Mouse (Mus musculus) midbrain, embryonic 13.5 days (tissue): ENCODE results near the gene Ythdf2. TPM values are rescaled to one million over a fixed set of nuclear protein-coding genes. Genes with fewer than 3 reads are reported as not detected.

Experiments used
- ATAC-seq: fragments of 200-750 bp; cut with Nextera tagmentation; 2 replicates; pipeline ENCODE4 v1.8.0; 2017; ENCODE audit warnings: mild to moderate bottlenecking, moderate TSS enrichment, moderate library complexity
- H3K27ac ChIP-seq: fragments of 300-500 bp; sonication (generic); 2 replicates; pipeline ENCODE4 v1.5.1; 2015; ENCODE audit warnings: inconsistent platforms, mild to moderate bottlenecking, moderate library complexity
- H3K27me3 ChIP-seq: fragments of 300-500 bp; sonication (generic); 2 replicates; pipeline ENCODE4 v1.6.1; 2015; ENCODE audit warnings: mild to moderate bottlenecking, inconsistent platforms
- H3K36me3 ChIP-seq: fragments of 300-500 bp; sonication (generic); 2 replicates; pipeline ENCODE4 v1.6.1; 2015; ENCODE audit warnings: mild to moderate bottlenecking, inconsistent platforms
- H3K4me1 ChIP-seq: fragments of 300-500 bp; sonication (generic); replicated peaks from 2 replicates; pipeline ENCODE4 v1.6.1; 2015; ENCODE audit warnings: inconsistent platforms
- H3K4me2 ChIP-seq: fragments of 300-500 bp; sonication (generic); replicated peaks from 2 replicates; pipeline ENCODE4 v1.6.1; 2015; ENCODE audit warnings: moderate library complexity, mild to moderate bottlenecking, inconsistent platforms
- H3K4me3 ChIP-seq: fragments of 300-500 bp; sonication (generic); replicated peaks from 2 replicates; pipeline ENCODE4 v1.5.1; 2015; ENCODE audit warnings: mild to moderate bottlenecking, inconsistent platforms
- H3K9ac ChIP-seq: fragments of 300-500 bp; sonication (generic); replicated peaks from 2 replicates; pipeline ENCODE4 v1.6.1; 2015; ENCODE audit warnings: mild to moderate bottlenecking, inconsistent platforms
- H3K9me3 ChIP-seq: fragments of 300-500 bp; sonication (generic); 2 replicates; pipeline ENCODE4 v1.6.1; 2016; ENCODE audit warnings: mild to moderate bottlenecking, inconsistent platforms
- WGBS: fragments of 180-500 bp; shearing (Covaris S2); methylation state at CpG from one replicate; pipeline ENCODE4 v1.1.7; 2015; 5-methylcytosine and 5-hydroxymethylcytosine counted together
- polyA plus RNA-seq: library from polyadenylated mRNA; unstranded; fragments of >200 nt; fragmentation: Nextera tagmentation; extraction: Ambion mirVana; gene quantifications from 2 replicates; pipeline ENCODE4 v1.2.1, GENCODE M21; 2015

Gene Ythdf2
- 146 and 149 TPM in 2 replicates for polyA plus RNA-seq

DNA sequence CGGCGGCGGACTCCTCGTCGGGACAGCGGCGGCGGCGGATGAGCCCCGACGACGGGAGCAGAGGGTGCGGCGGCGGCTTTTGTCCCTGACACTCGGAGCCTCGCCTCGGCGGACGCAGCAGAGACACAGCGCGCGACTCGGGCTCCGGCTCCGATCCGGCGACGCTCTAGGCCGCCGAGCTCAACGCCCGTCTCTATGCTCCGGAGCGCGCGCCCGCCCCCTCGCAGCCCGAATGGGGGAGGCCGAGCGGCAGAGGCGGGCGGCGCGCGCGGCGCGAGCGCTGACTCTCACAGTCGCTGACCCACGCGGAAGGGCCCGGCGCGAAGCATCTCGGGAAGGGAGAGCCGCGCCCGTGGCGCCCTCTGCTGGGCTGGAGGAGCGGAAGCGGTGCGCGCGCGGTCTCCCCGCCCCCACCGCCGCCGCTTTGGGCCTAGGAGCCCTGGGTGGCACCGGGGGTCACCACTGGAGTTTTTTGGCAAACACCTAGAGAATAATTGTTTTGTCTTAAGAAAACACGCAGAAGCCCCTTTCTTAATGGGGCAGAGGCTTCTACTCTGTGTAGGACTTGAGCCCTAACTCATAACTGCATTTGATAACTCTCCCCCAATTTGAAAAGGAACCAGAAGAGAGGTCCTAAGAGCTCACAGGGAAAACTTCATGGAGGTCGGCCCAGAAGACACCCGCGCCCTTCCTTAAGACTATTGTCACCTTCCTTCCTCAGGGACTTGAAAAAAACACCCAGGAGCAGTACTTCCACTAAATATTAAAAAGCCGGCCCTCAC is at the start of gene Ythdf2:
Ythdf2 (minus strand) TSS at position 351 of the 782 bp plus-strand sequence.
- WGBS, result 2% methylated on average over 58 of the region's 78 CpGs
- ATAC-seq, result peak; percentile 98

DNA sequence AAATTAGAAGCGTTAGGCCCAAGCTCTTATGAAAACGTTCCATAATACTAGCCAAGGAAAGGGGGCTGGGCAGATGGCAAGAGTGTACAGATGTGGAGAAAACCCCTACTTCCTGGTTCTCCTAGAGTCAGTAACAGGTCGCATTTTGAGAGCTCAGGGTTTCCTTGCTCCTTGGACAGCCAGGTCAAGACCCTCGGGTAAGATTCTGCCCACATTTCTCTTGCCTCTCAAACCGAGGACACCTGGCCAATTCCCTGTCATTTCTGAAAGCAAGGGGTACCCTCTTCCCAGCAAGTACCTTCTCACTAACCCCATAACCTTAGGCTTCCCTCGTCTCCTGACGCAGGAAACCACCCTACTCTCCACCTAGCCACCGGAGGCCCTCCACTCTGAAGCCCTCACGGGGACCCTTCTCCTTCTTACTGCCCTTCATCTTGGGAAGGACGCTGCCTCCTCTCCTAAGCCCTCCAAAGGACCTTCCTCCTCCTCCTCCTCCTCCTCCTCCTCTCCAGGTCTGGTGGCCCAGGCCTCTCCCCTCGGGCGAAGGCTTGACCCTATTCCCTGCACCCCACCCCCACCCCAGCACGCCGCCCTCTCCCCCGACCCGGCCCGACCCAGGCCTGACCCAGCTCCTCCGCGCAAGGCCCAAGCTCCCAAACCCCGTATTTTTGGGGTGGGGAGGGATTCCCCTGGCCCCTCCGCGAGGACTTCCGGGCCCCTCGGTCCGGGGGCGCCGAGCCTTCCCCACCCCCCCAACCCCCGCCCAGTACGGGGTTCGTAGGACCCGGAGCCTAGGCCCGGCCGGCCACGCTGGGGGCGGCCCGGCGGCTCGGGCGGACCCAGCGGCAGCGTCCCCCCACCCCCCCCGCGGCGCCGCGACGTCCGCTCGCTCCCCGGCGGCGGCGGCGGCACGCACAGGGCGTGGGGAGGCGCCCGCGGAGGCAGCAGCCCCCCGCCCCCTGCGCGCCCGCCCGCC is 48.6 kb upstream of the Ythdf2 start:
- peak; percentile 79 for ATAC-seq
- Histone ChIP-seq H3K4me3 (peak overlapping the region; percentile 84), H3K4me2 (peak overlapping the region; percentile 91), H3K27ac (peak overlapping the region; percentile 92), H3K36me3 (no peaks in the 10 kb centered on the region), H3K9me3 (no peaks in the 10 kb centered on the region), H3K27me3 (no peaks in the 10 kb centered on the region), H3K9ac (peak overlapping the region; percentile 95), H3K4me1 (peaks cover 27% of the 10 kb centered on the region)
- 5% methylated on average over 26 of the region's 64 CpGs for WGBS

More for the DNA sequence above, at the start of gene Ythdf2:
- Histone ChIP-seq H3K4me3 (peak within 1 kb of the TSS; percentile 100), H3K27me3 (no peaks in the 10 kb centered on the region), H3K27ac (peak within 1 kb of the TSS; percentile 95), H3K9ac (peak within 1 kb of the TSS; percentile 100), H3K9me3 (no peaks in the 10 kb centered on the region), H3K36me3 (peaks cover 13% of the 10 kb centered on the region), H3K4me2 (peak within 1 kb of the TSS; percentile 90), H3K4me1 (peaks cover 33% of the 10 kb centered on the region)

DNA sequence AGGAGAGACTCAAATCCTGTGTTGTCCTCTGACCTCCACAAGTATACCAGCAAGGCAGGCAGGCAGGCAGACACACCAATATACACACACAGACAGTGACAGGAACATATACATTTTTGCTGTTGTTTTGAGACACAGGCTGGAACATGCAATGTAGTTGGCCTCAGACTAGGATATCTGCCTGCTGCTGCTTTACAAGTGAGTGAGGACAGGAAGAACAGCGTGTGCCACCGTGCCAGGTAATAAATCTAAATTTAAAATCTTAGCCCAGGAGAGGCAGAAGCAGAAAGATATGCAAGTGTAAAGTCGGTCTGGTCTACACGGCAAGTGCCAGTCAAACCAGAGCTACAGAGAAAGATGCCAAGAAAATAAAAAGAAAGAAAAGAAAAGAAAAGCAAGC is 47.1 kb upstream of the Ythdf2 start:
- H3K4me3 ChIP-seq, result no peak overlapping the region
- no peak overlapping the region for H3K9ac ChIP-seq
- peak overlapping the region; percentile 91 for H3K4me2 ChIP-seq
- no peak for ATAC-seq
- peaks cover 27% of the 10 kb centered on the region for H3K4me1 ChIP-seq
- H3K27ac ChIP-seq, result no peak overlapping the region
- no peaks in the 10 kb centered on the region for H3K9me3 ChIP-seq
- H3K27me3 ChIP-seq, result no peaks in the 10 kb centered on the region
- no peaks in the 10 kb centered on the region for H3K36me3 ChIP-seq
- WGBS, result 97% methylated on average over 4 of the region's 4 CpGs

DNA sequence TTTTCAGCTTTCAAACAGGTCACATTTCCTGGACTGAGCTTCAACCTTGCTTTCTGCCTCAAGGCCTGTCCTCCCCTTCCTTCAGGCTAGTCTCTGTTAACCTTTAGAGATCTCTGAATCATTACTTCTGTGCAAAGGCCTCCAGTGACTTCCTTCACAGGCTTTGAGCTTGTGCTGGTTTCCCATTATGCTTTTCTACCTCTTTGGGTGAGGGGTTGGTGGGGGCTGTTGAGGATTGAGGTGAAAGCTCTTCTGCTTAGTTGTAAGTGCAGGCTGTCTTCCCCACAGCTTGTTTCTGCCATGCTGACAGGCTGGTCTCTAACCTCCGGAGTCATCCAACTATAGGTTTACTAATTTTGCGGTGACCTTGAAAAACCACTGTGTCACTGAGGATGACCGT is 44.3 kb upstream of the Ythdf2 start:
- Histone ChIP-seq H3K27ac (no peak overlapping the region), H3K4me2 (no peak overlapping the region), H3K27me3 (no peaks in the 10 kb centered on the region), H3K36me3 (peaks cover 9% of the 10 kb centered on the region), H3K9me3 (no peaks in the 10 kb centered on the region), H3K4me3 (no peak overlapping the region), H3K4me1 (peaks cover 24% of the 10 kb centered on the region), H3K9ac (no peak overlapping the region)
- no peak for ATAC-seq
- 91% methylated on average over 3 of the region's 3 CpGs for WGBS

DNA sequence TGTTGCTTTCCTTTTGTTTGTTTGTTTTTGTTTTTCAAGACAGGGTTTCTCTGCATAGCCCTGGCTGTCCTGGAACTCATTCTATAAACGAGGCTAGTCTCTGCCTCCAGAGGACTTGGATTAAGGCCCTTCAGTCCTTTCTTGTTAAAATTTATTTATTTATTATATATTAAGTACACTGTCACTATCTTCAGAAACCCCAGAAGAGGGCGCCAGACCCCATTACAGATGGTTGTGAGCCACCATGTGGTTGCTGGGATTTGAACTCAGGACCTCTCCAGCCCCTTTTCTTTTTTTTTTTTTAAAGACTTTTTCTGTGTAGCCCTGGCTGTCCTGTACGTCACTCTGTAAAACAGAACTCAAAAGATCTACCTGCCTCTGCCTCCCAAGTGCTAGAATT is 42.9 kb upstream of the Ythdf2 start:
- no peaks in the 10 kb centered on the region for H3K27me3 ChIP-seq
- 81% methylated on average over 3 of the region's 3 CpGs for WGBS
- H3K27ac ChIP-seq, result no peak overlapping the region
- no peak overlapping the region for H3K9ac ChIP-seq
- H3K4me3 ChIP-seq, result no peak overlapping the region
- no peaks in the 10 kb centered on the region for H3K9me3 ChIP-seq
- no peak for ATAC-seq
- H3K36me3 ChIP-seq, result peaks cover 23% of the 10 kb centered on the region
- no peak overlapping the region for H3K4me2 ChIP-seq
- H3K4me1 ChIP-seq, result peaks cover 18% of the 10 kb centered on the region

DNA sequence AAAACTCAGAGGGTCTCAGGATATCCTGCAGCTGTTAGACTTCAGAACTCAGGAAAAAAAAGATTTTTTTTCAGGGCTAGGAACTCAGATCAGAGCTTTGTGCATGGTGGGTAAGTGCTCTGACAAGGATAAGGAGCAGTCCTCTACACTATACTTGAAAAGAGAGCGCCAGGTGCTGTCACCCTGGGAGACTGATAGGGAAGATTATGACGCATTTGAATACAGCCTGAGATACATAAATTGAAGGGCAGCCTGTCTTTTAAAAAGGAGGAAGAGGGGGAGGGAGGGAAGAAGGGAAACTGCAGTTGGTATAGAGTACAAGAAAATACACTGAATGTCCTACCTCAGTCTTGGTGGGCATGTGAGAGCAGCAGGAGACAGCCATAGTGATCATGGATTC is 41.5 kb upstream of the Ythdf2 start:
- H3K27ac ChIP-seq, result peak overlapping the region; percentile 10; the same call in 1 of the 2 replicates
- peaks cover 35% of the 10 kb centered on the region for H3K36me3 ChIP-seq
- 0 out of 2 replicates have a peak, but pooled peaks cover 5% of the 10 kb centered on the region for H3K4me1 ChIP-seq
- no peak overlapping the region for H3K4me2 ChIP-seq
- no peaks in the 10 kb centered on the region for H3K9me3 ChIP-seq
- no peak for ATAC-seq
- H3K27me3 ChIP-seq, result no peaks in the 10 kb centered on the region
- WGBS, result 80% methylated on average over 2 of the region's 2 CpGs
- H3K9ac ChIP-seq, result no peak overlapping the region
- H3K4me3 ChIP-seq, result no peak overlapping the region

DNA sequence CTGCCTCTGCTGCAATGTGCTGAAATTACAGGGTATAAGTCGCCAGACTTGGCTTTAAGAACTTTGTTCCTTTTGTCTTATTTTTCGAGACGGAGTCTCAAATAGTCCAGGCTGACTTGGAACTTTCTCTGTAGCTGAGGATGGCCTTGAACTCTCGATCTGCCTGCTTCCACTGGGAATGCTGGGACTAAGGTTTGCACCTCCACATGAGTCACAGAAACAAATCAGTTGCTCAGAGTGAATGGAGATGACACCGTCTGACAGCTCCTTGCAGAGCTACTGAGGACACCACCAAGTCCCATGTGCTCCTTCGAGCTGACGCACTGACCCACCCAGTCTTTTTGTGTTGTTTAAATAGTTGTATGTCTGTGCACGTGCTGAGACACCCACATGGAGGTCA is 41.0 kb upstream of the Ythdf2 start:
- no peaks in the 10 kb centered on the region for H3K27me3 ChIP-seq
- no peak overlapping the region for H3K27ac ChIP-seq
- no peak overlapping the region for H3K4me3 ChIP-seq
- WGBS, result 91% methylated on average over 8 of the region's 8 CpGs
- H3K4me1 ChIP-seq, result 0 out of 2 replicates have a peak, but pooled peaks cover 5% of the 10 kb centered on the region
- H3K4me2 ChIP-seq, result no peak overlapping the region
- H3K36me3 ChIP-seq, result peaks cover 40% of the 10 kb centered on the region
- no peak overlapping the region for H3K9ac ChIP-seq
- H3K9me3 ChIP-seq, result no peaks in the 10 kb centered on the region
- ATAC-seq, result no peak

DNA sequence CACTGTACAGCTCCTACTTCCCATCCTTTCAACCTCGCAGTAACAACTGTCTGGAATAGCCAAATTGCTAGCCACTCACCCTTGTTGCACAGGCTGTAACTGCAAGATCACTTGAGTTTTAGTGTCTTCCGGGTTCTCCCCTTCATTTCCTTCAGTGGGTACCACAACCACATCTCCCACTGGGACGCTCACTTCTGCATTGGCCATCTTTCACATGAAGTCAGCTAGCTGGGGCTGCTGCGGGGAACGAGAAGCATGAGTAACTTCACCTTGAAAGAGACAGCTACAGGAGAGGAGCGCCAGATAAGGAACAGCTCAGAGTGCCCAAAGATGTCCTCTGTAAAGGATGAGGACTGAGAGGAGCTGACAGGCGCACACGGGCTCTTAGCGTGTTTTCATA is 39.5 kb upstream of the Ythdf2 start:
- 95% methylated on average over 9 of the region's 9 CpGs for WGBS
- no peak overlapping the region for H3K9ac ChIP-seq
- no peak overlapping the region for H3K4me3 ChIP-seq
- no peaks in the 10 kb centered on the region for H3K9me3 ChIP-seq
- H3K4me2 ChIP-seq, result no peak overlapping the region
- H3K36me3 ChIP-seq, result peaks cover 53% of the 10 kb centered on the region
- no peak overlapping the region for H3K27ac ChIP-seq
- 0 out of 2 replicates have a peak, but pooled peaks cover 5% of the 10 kb centered on the region for H3K4me1 ChIP-seq
- H3K27me3 ChIP-seq, result no peaks in the 10 kb centered on the region
- no peak for ATAC-seq

DNA sequence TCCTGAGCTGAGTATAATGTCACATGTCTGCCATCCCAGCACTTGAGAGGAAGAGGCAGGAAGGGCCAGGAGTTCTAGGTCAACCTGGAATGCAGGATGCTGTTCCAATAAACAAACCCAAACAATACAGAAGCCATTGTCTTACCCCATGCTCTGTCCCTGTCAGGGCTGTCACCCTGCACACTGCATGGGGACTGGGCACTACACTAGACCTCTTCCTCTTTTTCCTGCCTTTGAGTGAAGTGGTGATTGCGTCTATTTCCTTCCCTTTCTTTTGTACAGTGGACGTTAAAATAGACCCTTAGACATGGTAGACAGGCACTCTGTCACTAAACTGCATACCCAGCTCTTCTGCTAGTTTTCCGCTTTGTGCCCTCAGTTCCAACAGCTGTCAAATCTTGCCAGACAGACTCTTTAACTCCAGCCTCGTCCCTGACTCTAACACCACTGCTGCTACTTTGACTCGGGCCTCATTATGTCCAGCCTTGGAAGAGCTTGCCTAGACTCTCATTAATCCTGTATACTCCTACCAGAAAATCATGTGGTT is 35.4 kb upstream of the Ythdf2 start:
- no peaks in the 10 kb centered on the region for H3K9me3 ChIP-seq
- H3K36me3 ChIP-seq, result peaks cover 80% of the 10 kb centered on the region
- no peak overlapping the region for H3K9ac ChIP-seq
- no peaks in the 10 kb centered on the region for H3K4me1 ChIP-seq
- no peaks in the 10 kb centered on the region for H3K27me3 ChIP-seq
- WGBS, result 88% methylated on average over 5 of the region's 5 CpGs
- H3K4me3 ChIP-seq, result no peak overlapping the region
- no peak overlapping the region for H3K4me2 ChIP-seq
- no peak for ATAC-seq
- H3K27ac ChIP-seq, result no peak overlapping the region

DNA sequence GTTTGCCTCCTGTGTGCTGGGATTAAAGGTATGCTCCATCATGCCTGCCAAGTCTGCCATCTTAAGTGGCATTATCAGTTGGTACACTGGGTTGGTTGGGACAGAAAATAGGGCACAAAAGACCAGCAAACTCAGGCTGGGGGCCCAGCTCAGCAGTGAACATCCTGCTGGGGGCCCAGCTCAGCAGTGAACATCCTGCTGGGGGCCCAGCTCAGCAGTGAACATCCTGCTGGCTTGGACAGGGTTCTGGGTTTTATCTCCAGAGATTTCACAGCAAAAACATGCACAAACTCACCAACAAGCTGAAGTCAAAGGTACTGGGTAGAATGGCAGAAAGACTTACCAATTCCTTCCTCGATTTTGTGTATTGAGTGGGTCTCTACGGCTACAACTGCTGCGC is 33.5 kb upstream of the Ythdf2 start:
- H3K36me3 ChIP-seq, result peaks cover 80% of the 10 kb centered on the region

DNA sequence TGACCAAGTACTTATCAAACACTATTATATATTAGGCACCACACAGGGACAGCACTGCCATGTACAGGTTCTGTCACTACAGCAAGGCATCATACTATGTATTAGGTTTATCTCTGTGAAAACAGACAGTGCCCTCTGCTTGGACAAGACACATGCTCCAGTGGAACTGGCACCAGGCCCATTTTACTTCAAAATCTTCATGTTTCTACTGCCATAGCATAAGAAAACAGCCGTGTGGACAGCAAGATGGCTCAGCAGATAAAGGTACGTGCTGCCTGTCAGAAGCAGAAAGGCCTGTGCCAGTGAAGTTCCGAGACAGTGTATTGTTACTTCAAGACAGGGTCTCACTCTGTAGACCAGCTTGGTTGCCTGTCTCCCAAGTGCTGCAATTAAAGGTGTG is 29.1 kb upstream of the Ythdf2 start:
- H3K36me3 ChIP-seq, result peaks cover 84% of the 10 kb centered on the region
- no peak for ATAC-seq
- no peaks in the 10 kb centered on the region for H3K4me1 ChIP-seq
- no peak overlapping the region for H3K27ac ChIP-seq
- no peak overlapping the region for H3K4me2 ChIP-seq
- H3K9ac ChIP-seq, result no peak overlapping the region
- WGBS, result 93% methylated on average over 3 of the region's 3 CpGs
- no peaks in the 10 kb centered on the region for H3K9me3 ChIP-seq
- no peaks in the 10 kb centered on the region for H3K27me3 ChIP-seq
- no peak overlapping the region for H3K4me3 ChIP-seq

More for the DNA sequence above, 33.5 kb upstream of the Ythdf2 start:
- 95% methylated on average over 3 of the region's 3 CpGs for WGBS
- H3K27ac ChIP-seq, result no peak overlapping the region
- no peak overlapping the region for H3K4me2 ChIP-seq
- no peak overlapping the region for H3K4me3 ChIP-seq
- no peaks in the 10 kb centered on the region for H3K27me3 ChIP-seq
- no peaks in the 10 kb centered on the region for H3K4me1 ChIP-seq
- ATAC-seq, result no peak
- no peaks in the 10 kb centered on the region for H3K9me3 ChIP-seq
- no peak overlapping the region for H3K9ac ChIP-seq

DNA sequence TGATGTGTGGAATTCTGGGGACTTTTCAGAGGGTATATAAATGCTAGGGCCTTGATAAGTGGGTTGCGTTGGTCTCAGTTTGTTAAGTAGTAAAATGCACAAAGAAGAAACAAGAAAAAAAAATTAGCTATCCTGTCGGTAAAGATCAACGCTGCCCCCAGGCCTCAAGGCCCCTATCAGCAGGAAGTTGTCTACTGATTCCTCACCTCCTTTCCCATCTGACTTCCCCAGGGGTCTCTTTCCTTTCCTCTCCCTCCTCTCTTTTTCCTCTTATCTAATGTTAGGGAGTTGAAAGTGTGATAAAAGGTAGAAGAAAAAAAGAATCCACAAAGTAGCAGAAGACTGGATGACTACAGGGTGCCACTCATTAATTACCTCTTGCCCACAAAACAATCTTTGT is 28.3 kb upstream of the Ythdf2 start:
- Histone ChIP-seq H3K36me3 (peaks cover 82% of the 10 kb centered on the region), H3K4me2 (no peak overlapping the region), H3K9ac (no peak overlapping the region), H3K27ac (no peak overlapping the region), H3K4me1 (no peaks in the 10 kb centered on the region), H3K27me3 (no peaks in the 10 kb centered on the region), H3K9me3 (no peaks in the 10 kb centered on the region), H3K4me3 (no peak overlapping the region)
- ATAC-seq, result no peak
- 95% methylated on average over 3 of the region's 3 CpGs for WGBS
